Mouse (Mus musculus): ENCODE results near the gene Hdhd5. TPM values are rescaled to one million over a fixed set of nuclear protein-coding genes. Genes with fewer than 3 reads are reported as not detected.

The Hdhd5 gene
- polyA plus RNA-seq, 1 experiment from 2014 or later = 5.9 TPM

DNA sequence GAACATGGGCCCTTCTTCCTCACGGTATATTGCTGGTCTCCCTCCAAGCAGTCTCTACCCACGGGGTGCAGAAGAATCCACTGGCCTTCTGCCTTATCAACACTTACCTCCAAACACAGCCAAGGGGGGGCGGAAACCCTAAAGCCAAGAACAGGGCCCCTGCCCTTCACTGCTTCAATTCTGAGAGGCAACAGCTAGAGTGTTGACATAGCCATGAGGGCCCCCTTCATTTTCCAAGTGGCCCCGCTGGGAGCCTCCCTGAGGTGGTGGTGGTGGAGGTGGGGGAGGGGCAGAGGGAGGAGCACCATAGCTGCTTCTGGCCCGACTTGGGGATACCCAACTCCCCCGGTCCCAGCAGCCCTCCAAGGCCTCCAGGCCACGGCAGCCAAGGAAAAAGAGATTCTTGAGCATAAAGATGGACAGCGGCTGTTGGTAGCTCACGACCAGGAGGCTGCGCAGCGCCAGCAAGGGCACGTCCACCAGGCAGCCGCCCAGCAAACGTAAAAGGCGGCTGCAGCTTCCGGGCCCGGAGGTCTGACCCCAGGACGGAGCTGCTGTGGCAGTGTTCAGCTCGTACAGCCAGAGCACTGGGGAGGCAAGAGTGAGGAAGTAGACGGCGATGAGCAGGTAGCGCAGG lies 39.1 kb downstream of the Hdhd5 start:
- H3K4me3 ChIP-seq (ENCODE audit: low read depth, low read length) = peak overlapping the region; percentile 54
- ATAC-seq = no peak
- H3K9me3 ChIP-seq (ENCODE audit: control insufficient read depth) = no peaks in the 10 kb centered on the region
- peaks cover 6% of the 10 kb centered on the region; the same call in 1 of the 2 replicates for H3K4me1 ChIP-seq (replicated peaks; ENCODE audit: control insufficient read depth, insufficient read depth, low read length)
- H3K36me3 ChIP-seq (ENCODE audit: control insufficient read depth, insufficient read depth) = no peaks in the 10 kb centered on the region
- no peak overlapping the region for H3K27ac ChIP-seq (ENCODE audit: low read depth, low read length)
- no peak overlapping the region for H3K9ac ChIP-seq (ENCODE audit: low read depth, low read length)
- 9% methylated on average over 22 of the region's 22 CpGs for WGBS
- peak overlapping the region; percentile 88 for H3K4me2 ChIP-seq (replicated peaks; ENCODE audit: low read depth)
- peaks cover 40% of the 10 kb centered on the region for H3K27me3 ChIP-seq (replicated peaks; ENCODE audit: control insufficient read depth, insufficient read depth, low read length)
- TF ChIP-seq CTCF (IDR thresholded peaks at IDR 0.05; ENCODE audit: low read depth) = no peak

DNA sequence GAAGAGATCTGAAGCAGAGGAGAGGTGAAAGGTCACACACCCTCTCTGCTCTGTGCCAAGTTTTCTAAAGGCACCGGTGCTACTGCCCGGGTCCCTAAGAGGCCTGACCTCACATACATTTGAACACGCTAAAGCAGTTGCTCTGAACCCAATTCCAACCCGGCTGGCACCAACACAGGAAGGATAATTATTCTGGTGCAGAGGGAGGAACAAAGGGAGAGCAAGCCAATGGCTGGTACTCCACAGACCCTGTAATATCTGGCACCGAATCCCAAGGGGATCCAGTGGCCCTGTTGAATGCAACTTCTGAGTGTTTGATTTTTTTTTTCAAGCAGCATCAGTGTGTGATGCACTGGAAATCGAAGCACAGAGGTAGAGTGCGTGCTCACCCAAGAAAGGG lies 40.1 kb downstream of the Hdhd5 start:
- WGBS = 74% methylated on average over 7 of the region's 7 CpGs
- H3K4me2 ChIP-seq (replicated peaks; ENCODE audit: low read depth) = no peak overlapping the region
- ATAC-seq = no peak

DNA sequence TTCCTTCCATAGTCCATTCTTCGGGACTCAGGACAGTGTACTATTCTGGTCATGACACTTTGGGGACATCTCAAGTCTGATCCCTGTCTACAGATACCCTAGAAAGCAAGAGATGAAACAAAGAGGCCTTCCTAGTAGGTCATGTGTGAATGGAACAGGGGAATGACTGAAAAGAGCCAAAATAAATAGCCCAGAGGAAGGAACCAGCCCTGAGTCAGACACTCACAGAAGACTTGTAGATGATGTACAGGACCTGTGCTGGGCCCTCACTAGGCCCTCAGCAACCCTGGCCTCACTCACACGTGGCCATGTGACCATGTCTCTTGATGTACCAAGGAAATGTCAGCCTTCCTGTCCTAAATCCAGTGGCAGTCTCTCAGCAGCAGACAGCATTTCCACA lies 41.7 kb downstream of the Hdhd5 start:
- no peak for TF ChIP-seq CTCF (IDR thresholded peaks at IDR 0.05; ENCODE audit: low read depth)
- H3K4me1 ChIP-seq (replicated peaks; ENCODE audit: control insufficient read depth, insufficient read depth, low read length) = peaks cover 6% of the 10 kb centered on the region; the same call in 1 of the 2 replicates
- 63% methylated on average over 2 of the region's 2 CpGs for WGBS
- H3K27me3 ChIP-seq (replicated peaks; ENCODE audit: control insufficient read depth, insufficient read depth, low read length) = peaks cover 34% of the 10 kb centered on the region
- no peak for ATAC-seq
- no peak overlapping the region for H3K27ac ChIP-seq (ENCODE audit: low read depth, low read length)
- H3K9me3 ChIP-seq (ENCODE audit: control insufficient read depth) = no peaks in the 10 kb centered on the region
- H3K36me3 ChIP-seq (ENCODE audit: control insufficient read depth, insufficient read depth) = no peaks in the 10 kb centered on the region
- no peak overlapping the region for H3K9ac ChIP-seq (ENCODE audit: low read depth, low read length)
- no peak overlapping the region for H3K4me3 ChIP-seq (ENCODE audit: low read depth, low read length)
- no peak overlapping the region for H3K4me2 ChIP-seq (replicated peaks; ENCODE audit: low read depth)

More for the DNA sequence above, 40.1 kb downstream of the Hdhd5 start:
- no peak overlapping the region for H3K4me3 ChIP-seq (ENCODE audit: low read depth, low read length)
- no peak for TF ChIP-seq CTCF (IDR thresholded peaks at IDR 0.05; ENCODE audit: low read depth)
- no peaks in the 10 kb centered on the region for H3K36me3 ChIP-seq (ENCODE audit: control insufficient read depth, insufficient read depth)
- H3K27ac ChIP-seq (ENCODE audit: low read depth, low read length) = no peak overlapping the region
- no peak overlapping the region for H3K9ac ChIP-seq (ENCODE audit: low read depth, low read length)
- H3K4me1 ChIP-seq (replicated peaks; ENCODE audit: control insufficient read depth, insufficient read depth, low read length) = peaks cover 6% of the 10 kb centered on the region; the same call in 1 of the 2 replicates
- H3K27me3 ChIP-seq (replicated peaks; ENCODE audit: control insufficient read depth, insufficient read depth, low read length) = peaks cover 40% of the 10 kb centered on the region
- no peaks in the 10 kb centered on the region for H3K9me3 ChIP-seq (ENCODE audit: control insufficient read depth)

DNA sequence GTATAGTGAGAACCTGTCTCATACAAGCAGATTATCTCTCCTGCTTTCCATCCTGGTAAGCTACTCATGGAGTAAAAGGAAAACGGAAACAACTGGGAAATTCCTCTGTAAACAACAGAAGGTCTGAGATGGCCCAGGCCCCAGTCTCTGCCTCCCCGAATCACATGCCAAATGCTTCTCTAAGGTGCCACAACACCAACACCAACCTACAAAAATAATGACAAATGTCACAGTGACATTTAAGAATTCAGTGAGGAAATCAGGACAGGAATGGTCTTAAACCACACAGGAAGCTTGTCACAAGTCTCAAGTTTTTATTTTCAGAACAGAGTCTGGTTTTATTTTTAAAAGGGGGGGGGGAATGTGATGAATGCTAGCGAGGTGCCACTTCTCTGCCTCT lies 42.5 kb downstream of the Hdhd5 start:
- H3K4me3 ChIP-seq (ENCODE audit: low read depth, low read length) = no peak overlapping the region
- H3K9ac ChIP-seq (ENCODE audit: low read depth, low read length) = no peak overlapping the region
- H3K9me3 ChIP-seq (ENCODE audit: control insufficient read depth) = no peaks in the 10 kb centered on the region
- no peak for ATAC-seq
- no peak for TF ChIP-seq CTCF (IDR thresholded peaks at IDR 0.05; ENCODE audit: low read depth)
- WGBS = 60% methylated on average over 3 of the region's 3 CpGs
- H3K27ac ChIP-seq (ENCODE audit: low read depth, low read length) = no peak overlapping the region
- peaks cover 6% of the 10 kb centered on the region; the same call in 1 of the 2 replicates for H3K4me1 ChIP-seq (replicated peaks; ENCODE audit: control insufficient read depth, insufficient read depth, low read length)
- peaks cover 26% of the 10 kb centered on the region for H3K27me3 ChIP-seq (replicated peaks; ENCODE audit: control insufficient read depth, insufficient read depth, low read length)
- H3K4me2 ChIP-seq (replicated peaks; ENCODE audit: low read depth) = no peak overlapping the region
- H3K36me3 ChIP-seq (ENCODE audit: control insufficient read depth, insufficient read depth) = no peaks in the 10 kb centered on the region

DNA sequence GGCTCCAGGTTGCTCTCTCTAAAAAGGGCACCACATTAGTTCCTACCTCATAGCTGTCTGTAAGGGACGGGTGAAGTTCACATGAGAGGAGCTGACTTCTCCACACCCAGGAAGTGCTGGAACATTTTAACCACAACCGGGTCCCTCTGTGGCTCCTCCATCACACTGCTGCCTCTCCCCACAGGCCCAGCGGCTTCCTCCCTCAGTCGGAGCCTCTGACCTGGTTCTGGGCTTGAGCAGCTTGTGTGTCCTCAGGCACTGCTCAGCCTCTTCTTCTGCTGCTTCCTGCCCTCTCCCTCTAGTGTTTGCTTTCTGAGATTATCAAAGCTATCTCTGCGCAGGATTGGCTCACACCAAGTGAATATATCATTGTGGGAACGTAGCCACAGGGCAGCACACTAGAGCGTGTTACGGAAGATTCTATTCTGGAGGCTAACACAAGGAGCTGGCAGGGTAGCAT lies 45.0 kb downstream of the Hdhd5 start:
- TF ChIP-seq CTCF (IDR thresholded peaks at IDR 0.05; ENCODE audit: low read depth) = peak; percentile 17; the same call in 1 of the 2 replicates
- Histone ChIP-seq H3K27ac (ENCODE audit: low read depth, low read length) (no peak overlapping the region), H3K36me3 (ENCODE audit: control insufficient read depth, insufficient read depth) (peaks cover 8% of the 10 kb centered on the region; the same call in 1 of the 2 replicates), H3K4me3 (ENCODE audit: low read depth, low read length) (no peak overlapping the region), H3K9me3 (ENCODE audit: control insufficient read depth) (no peaks in the 10 kb centered on the region), H3K27me3 (replicated peaks; ENCODE audit: control insufficient read depth, insufficient read depth, low read length) (peaks cover under 1% of the 10 kb centered on the region; the same call in 1 of the 2 replicates), H3K4me1 (replicated peaks; ENCODE audit: control insufficient read depth, insufficient read depth, low read length) (no peaks in the 10 kb centered on the region), H3K4me2 (replicated peaks; ENCODE audit: low read depth) (no peak overlapping the region), H3K9ac (ENCODE audit: low read depth, low read length) (no peak overlapping the region)
- 49% methylated on average over 8 of the region's 8 CpGs for WGBS
- ATAC-seq = no peak

DNA sequence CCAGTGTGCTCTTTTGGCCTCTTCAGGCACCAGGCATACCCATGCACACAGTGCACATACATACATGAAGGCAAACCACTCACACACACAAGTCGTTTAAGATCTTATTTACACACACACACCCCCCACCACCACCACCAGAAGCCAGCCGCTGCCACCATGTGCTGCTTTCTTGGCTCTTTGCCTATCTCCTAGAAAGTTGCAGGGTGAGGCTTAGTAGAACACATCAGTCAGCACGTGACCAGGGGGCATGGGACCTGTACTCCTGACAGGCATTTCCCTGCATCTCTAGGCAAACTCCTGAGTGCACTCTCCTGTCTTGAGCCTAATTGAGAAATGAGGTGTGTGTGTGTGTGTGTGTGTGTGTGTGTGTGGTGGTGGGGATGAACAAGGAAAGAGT lies 46.1 kb downstream of the Hdhd5 start:
- no peak overlapping the region for H3K4me2 ChIP-seq (replicated peaks; ENCODE audit: low read depth)
- H3K9ac ChIP-seq (ENCODE audit: low read depth, low read length) = no peak overlapping the region
- no peak overlapping the region for H3K4me3 ChIP-seq (ENCODE audit: low read depth, low read length)
- H3K4me1 ChIP-seq (replicated peaks; ENCODE audit: control insufficient read depth, insufficient read depth, low read length) = no peaks in the 10 kb centered on the region
- H3K9me3 ChIP-seq (ENCODE audit: control insufficient read depth) = no peaks in the 10 kb centered on the region
- no peaks in the 10 kb centered on the region for H3K27me3 ChIP-seq (replicated peaks; ENCODE audit: control insufficient read depth, insufficient read depth, low read length)
- ATAC-seq = no peak
- no peak overlapping the region for H3K27ac ChIP-seq (ENCODE audit: low read depth, low read length)
- H3K36me3 ChIP-seq (ENCODE audit: control insufficient read depth, insufficient read depth) = peaks cover 12% of the 10 kb centered on the region; the same call in 1 of the 2 replicates
- 42% methylated on average over 3 of the region's 3 CpGs for WGBS
- TF ChIP-seq CTCF (IDR thresholded peaks at IDR 0.05; ENCODE audit: low read depth) = no peak
